Mouse (Mus musculus) bone marrow macrophage, adult 2 months (primary cell): ENCODE measurements around the gene Ankrd27.

ENCODE experiments used
- CTCF ChIP-seq: IDR thresholded peaks from 2 replicates; pipeline ENCODE4 v1.5.1; 2012; ENCODE audit warnings: low read depth, mild to moderate bottlenecking, low read length, moderate library complexity
- POLR2A ChIP-seq: IDR thresholded peaks from 2 replicates; pipeline ENCODE4 v1.6.1; 2012; ENCODE audit warnings: mild to moderate bottlenecking, low read depth, low read length, borderline replicate concordance

DNA sequence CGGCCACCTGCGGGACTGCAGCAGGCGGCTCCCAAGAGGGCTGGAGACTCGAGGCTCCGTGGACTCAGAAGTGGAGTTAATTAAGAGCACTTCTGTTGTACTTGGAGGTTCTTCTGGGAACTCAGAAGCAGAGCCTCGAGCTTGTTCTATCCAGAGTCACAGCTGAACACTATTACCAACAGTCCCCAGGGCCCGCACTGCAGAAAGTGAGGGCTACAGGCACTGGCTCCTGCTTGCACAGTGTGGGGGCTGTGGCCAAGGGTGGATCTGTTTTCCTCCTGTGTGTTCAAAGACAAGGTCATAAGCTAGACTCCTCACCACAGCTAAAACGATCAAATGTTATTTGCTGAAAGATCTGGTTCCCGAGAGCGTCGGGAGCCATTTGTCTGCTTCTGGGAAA lies 100.2 kb downstream of the Ankrd27 start:
- TF ChIP-seq CTCF: no peak
- no peak for TF ChIP-seq POLR2A
